Mouse (Mus musculus) thymus, adult 2 months (tissue): ENCODE data around the gene Nup107. TPM values are rescaled to one million over a fixed set of nuclear protein-coding genes. Genes with fewer than 3 reads are reported as not detected.

Experiments
- DNase-seq: peaks from one replicate; pipeline ENCODE4 v3.0.0; 2021
- H3K27ac ChIP-seq: fragments of 200-500 bp; 2 replicates; pipeline ENCODE4 v1.5.1; 2012; ENCODE audit warnings: low read length, control low read depth; ENCODE audit not compliant: control insufficient read depth, insufficient read depth
- H3K27me3 ChIP-seq: fragments of 200-500 bp; 2 replicates; pipeline ENCODE4 v1.6.1; 2012; ENCODE audit warnings: mild to moderate bottlenecking, low read length, moderate library complexity, mixed read lengths; ENCODE audit not compliant: control insufficient read depth, insufficient read depth
- H3K36me3 ChIP-seq: fragments of 200-500 bp; 2 replicates; pipeline ENCODE4 v1.6.1; 2012; ENCODE audit warnings: mild to moderate bottlenecking, low read length, moderate library complexity; ENCODE audit not compliant: control insufficient read depth, insufficient read depth
- H3K4me1 ChIP-seq: fragments of 200-500 bp; replicated peaks from 2 replicates; pipeline ENCODE4 v1.6.1; 2012; ENCODE audit warnings: low read length; ENCODE audit not compliant: control insufficient read depth, insufficient read depth
- H3K4me3 ChIP-seq: fragments of 200-500 bp; 2 replicates; pipeline ENCODE4 v1.5.1; 2012; ENCODE audit warnings: mild to moderate bottlenecking, low read length, control low read depth, moderate library complexity; ENCODE audit not compliant: control insufficient read depth, insufficient read depth
- CTCF ChIP-seq: fragments of 200-500 bp; IDR thresholded peaks from 2 replicates; pipeline ENCODE4 v1.5.1; 2012; ENCODE audit warnings: mild to moderate bottlenecking, control low read depth, low read length, moderate library complexity, borderline replicate concordance; ENCODE audit not compliant: control insufficient read depth, poor library complexity, insufficient read depth; ENCODE audit errors: extremely low read depth
- POLR2A ChIP-seq: fragments of 200-500 bp; IDR thresholded peaks from 2 replicates; pipeline ENCODE4 v1.6.1; 2012; ENCODE audit warnings: mild to moderate bottlenecking, low read length, control low read depth, moderate library complexity; ENCODE audit not compliant: control insufficient read depth, poor library complexity, insufficient read depth; ENCODE audit errors: extremely low read depth
- WGBS: fragments of 180-500 bp; shearing (Covaris S2); methylation state at CpG from one replicate; pipeline ENCODE4 v1.1.7; 2018; 5-methylcytosine and 5-hydroxymethylcytosine counted together
- polyA plus RNA-seq: library from polyadenylated mRNA; depleted of rRNA; stranded (reverse); fragments of >200 nt; gene quantifications from 2 replicates; pipeline ENCODE4 v1.2.3, GENCODE M21; 2012

Gene Nup107
- polyA plus RNA-seq, 1 experiment: 21.4 TPM

- peaks cover 21% of the 10 kb centered on the region for H3K4me1 ChIP-seq
- 89% methylated on average over 5 of the region's 5 CpGs for WGBS
- TF ChIP-seq POLR2A (no peak), CTCF (no peak)
- no peaks in the 10 kb centered on the region for H3K27me3 ChIP-seq
- no peak overlapping the region for H3K27ac ChIP-seq
- DNase-seq: no peak
- H3K36me3 ChIP-seq: no peaks in the 10 kb centered on the region
- no peak overlapping the region for H3K4me3 ChIP-seq
Measured at GRCm38 (mm10) chr10:117835453-117835852, 42.9 kb upstream of the Nup107 start.

- no peak overlapping the region for H3K27ac ChIP-seq
- no peaks in the 10 kb centered on the region for H3K36me3 ChIP-seq
- no peak for TF ChIP-seq POLR2A
- no peak for TF ChIP-seq CTCF
- no peak for DNase-seq
- H3K27me3 ChIP-seq: no peaks in the 10 kb centered on the region
- H3K4me3 ChIP-seq: no peak overlapping the region
- H3K4me1 ChIP-seq: peaks cover 16% of the 10 kb centered on the region
- WGBS: 70% methylated on average over 3 of the region's 3 CpGs
Measured at GRCm38 (mm10) chr10:117830797-117831196, 38.3 kb upstream of the Nup107 start.

- H3K36me3 ChIP-seq: peaks cover 4% of the 10 kb centered on the region
- TF ChIP-seq CTCF: no peak
- no peak for TF ChIP-seq POLR2A
- 84% methylated on average over 7 of the region's 7 CpGs for WGBS
- H3K27ac ChIP-seq: no peak overlapping the region
- DNase-seq: no peak
- peaks cover 13% of the 10 kb centered on the region for H3K4me1 ChIP-seq
- no peak overlapping the region for H3K4me3 ChIP-seq
- no peaks in the 10 kb centered on the region for H3K27me3 ChIP-seq
Measured at GRCm38 (mm10) chr10:117829472-117830155, 37.1 kb upstream of the Nup107 start.

- Histone ChIP-seq H3K4me1 (peaks cover 13% of the 10 kb centered on the region), H3K27ac (no peak overlapping the region), H3K4me3 (no peak overlapping the region), H3K36me3 (peaks cover 10% of the 10 kb centered on the region), H3K27me3 (no peaks in the 10 kb centered on the region)
- DNase-seq: no peak
- WGBS: 90% methylated on average over 4 of the region's 4 CpGs
- TF ChIP-seq CTCF: no peak
- TF ChIP-seq POLR2A: no peak
Measured at GRCm38 (mm10) chr10:117829022-117829421, 36.5 kb upstream of the Nup107 start.

- no peak for TF ChIP-seq POLR2A
- no peak for TF ChIP-seq CTCF
- H3K4me1 ChIP-seq: peaks cover 13% of the 10 kb centered on the region
- no peak for DNase-seq
- H3K27me3 ChIP-seq: no peaks in the 10 kb centered on the region
- peaks cover 14% of the 10 kb centered on the region for H3K36me3 ChIP-seq
- no peak overlapping the region for H3K27ac ChIP-seq
- H3K4me3 ChIP-seq: no peak overlapping the region
- WGBS: 90% methylated on average over 4 of the region's 4 CpGs
Measured at GRCm38 (mm10) chr10:117828536-117828935, 36.0 kb upstream of the Nup107 start.

- H3K36me3 ChIP-seq: peaks cover 43% of the 10 kb centered on the region
- DNase-seq: no peak
- peaks cover 8% of the 10 kb centered on the region for H3K4me1 ChIP-seq
- H3K27me3 ChIP-seq: no peaks in the 10 kb centered on the region
- TF ChIP-seq CTCF (no peak), POLR2A (no peak)
- H3K27ac ChIP-seq: no peak overlapping the region
- 91% methylated on average over 4 of the region's 4 CpGs for WGBS
- no peak overlapping the region for H3K4me3 ChIP-seq
Measured at GRCm38 (mm10) chr10:117824647-117825046, 32.1 kb upstream of the Nup107 start.
